Comparison of ENCODE assay signal across 1 mouse cellular context in genomic region chr4:62409615-62410014, GRCm38 (mm10).
A peak's percentile ranks its signal among the peaks of the same experiment; 100 is the strongest.
TF ChIP-seq lines count a peak whose summit lies in the region.

No protein-coding gene starts in this region.

TF ChIP-seq in MEL, 35 proteins besides CTCF, POLR2A, EP300 and RAD21:
- TF ChIP-seq NELFE (IDR thresholded peaks at IDR 0.05; ENCODE audit: low read depth, low read length): no peak
- no peak for TF ChIP-seq MXI1 (IDR thresholded peaks at IDR 0.05; ENCODE audit: low read depth, low read length)
- no peak for TF ChIP-seq USF2 (IDR thresholded peaks at IDR 0.05; ENCODE audit: borderline replicate concordance in 1 of 2, insufficient read depth in 1 of 2, low read depth in 1 of 2, low read length in 2 of 2)
- no peak for TF ChIP-seq MEF2A (IDR thresholded peaks at IDR 0.05; ENCODE audit: extremely low read depth, insufficient replicate concordance, low read depth, low read length, poor library complexity, severe bottlenecking)
- TF ChIP-seq ZNF384 (IDR thresholded peaks at IDR 0.05; ENCODE audit: low read depth, low read length): peak; percentile 62
- TF ChIP-seq UBTF (IDR thresholded peaks at IDR 0.05; ENCODE audit: borderline replicate concordance, insufficient read depth, low read depth, low read length): no peak
